Mouse (Mus musculus): ENCODE measurements around the gene Nrxn1.
A peak's percentile ranks its signal among the peaks of the same experiment; 100 is the strongest.
"Not testable (repeated sequence)": the region's sequence is repeated elsewhere in the genome, so short reads cannot be mapped to it uniquely, and the experiment has no call there.

Gene Nrxn1

DNA sequence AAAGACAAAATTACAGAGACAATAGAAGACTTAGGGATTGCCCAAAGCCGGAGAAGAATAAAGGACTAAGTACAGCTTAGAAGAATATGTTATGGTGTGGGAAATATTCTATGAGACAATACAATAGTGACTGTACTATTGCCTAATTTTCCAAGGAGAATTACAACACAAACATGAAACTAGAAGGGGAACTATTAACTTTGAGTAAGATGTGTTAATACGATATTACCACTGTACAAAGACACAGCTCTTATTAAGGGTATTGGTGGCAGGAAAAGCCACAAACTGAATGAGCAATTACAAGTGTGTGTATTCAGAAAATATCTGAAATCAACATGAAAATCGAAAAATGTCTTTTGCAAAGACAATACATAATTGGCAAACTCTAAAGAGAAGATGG, 853.9 kb downstream of the Nrxn1 start:
- DNase-seq: no peak

DNA sequence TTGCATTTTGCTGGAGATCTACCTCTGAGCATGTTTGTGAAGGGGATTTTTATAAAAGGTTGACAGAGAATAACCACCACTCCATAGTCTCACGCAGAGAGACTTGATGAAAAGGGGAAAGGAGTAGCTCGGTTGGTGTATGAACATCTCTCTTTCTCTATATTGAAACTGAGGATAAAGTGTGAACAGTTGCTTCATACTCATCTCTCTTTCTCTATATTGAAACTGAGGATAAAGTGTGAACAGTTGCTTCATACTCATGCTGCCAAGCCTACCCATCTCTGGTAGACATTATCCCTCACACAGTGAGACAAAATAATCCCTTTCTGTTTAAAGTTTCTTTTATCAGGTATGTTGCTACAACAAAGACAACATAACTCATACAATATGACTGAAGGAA, 854.4 kb downstream of the Nrxn1 start:
- no peak for DNase-seq

- not testable (repeated sequence) for DNase-seq
These were observed 857.2 kb downstream of the Nrxn1 start for GRCm38 (mm10) chr17:90235674-90236073.

DNA sequence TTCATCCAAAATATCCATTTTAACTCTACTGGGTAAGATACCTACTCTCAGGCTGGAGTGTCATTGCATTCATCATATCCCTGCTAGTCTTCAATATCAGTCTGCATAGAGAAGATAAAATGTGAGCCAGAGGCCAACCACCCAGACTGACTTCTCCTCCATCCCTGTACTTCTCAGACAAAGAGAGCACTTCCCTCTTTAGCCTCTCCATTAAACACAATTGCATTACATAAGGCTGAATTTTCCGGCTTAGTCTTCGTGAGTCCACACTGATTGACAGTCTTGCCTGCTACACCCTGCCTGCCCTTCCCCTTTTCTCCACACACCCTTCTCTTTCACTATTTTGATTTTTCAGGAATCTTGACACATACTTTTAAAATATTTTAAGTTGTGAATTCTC, 858.1 kb downstream of the Nrxn1 start:
- DNase-seq: no peak

DNA sequence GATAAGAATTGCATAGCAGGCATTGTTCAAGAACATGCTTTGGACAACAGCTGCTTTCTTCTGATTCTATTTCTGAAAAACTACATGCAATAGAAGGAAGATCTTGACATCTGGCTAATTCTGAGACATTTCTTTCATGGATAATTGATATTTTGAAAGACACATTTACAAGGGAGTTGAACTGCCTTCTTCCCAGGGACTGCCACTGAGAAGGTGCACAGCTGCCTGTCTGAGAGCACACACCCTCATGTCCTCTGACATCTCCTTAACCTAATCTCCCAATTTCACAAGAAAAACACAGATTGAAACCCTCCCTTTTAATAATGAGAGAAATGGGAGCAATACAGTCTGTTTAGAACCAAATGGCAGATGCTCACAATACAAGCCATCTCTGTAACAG, 884.3 kb downstream of the Nrxn1 start:
- DNase-seq: no peak

GRCm38 (mm10) chr17:90207617-90208016, 885.3 kb downstream of the Nrxn1 start:
- no peak for DNase-seq

DNA sequence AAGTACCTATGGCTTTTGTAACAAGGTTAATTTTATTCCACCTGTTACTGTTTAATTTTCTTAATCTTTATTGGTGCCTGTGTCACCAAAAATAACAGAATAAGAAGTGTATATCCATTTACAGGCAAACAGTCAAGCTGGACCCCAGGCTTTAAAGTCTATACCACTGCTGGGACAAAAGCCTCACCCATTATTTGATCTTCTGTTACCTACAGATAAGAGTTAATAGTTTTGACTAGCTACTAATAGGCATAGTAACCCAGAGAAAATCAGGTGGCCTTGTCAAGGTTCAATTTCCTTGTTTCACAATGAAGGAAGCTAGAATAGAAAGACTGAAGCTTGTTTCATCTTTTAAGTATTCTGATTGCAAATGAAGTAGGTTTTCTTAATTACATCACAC, 888.9 kb downstream of the Nrxn1 start:
- DNase-seq: no peak

GRCm38 (mm10) chr17:90202785-90203184, 890.1 kb downstream of the Nrxn1 start:
- no peak for DNase-seq

GRCm38 (mm10) chr17:90196772-90197171, 896.1 kb downstream of the Nrxn1 start:
- DNase-seq: no peak

DNA sequence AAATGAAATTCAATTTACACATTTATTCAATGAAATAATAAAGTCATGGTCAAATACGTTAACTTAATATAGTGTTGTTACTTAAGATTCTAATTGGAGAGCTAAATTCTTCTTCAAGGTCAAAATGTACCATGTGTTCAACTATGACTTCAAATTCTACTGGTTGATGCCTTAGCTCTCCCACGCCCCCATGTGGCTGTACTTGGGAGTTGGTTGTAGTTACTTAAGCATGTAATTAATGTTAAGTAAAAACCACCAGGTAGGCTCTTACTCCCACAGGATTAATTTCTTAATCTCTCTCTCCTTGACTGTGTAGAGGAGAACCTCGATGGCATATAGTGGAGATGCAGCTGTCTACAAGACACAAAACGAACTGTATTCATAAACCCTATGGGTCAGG, 951.3 kb downstream of the Nrxn1 start:
- DNase-seq: peak; percentile 38 to 41

- DNase-seq: no peak
These were observed 962.0 kb downstream of the Nrxn1 start for GRCm38 (mm10) chr17:90130836-90131235.

DNA sequence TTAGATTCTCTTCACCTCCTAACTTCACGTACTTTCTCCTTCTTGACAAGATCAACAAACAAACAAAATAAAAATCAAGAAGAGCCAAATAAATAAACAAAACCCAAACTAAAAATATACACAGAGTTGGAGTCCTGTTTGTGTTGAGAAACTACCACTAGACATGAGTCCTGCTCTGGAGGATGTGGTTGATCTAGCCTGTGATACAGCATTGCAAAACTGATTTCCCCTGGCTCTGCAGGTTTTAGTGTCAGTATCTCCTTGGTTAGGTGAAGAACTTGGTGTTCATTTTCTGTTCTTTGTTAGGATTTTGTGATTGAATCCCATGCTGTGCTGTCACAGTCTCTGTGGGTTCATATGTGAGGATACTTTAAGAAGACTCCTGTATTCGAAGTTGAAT, 963.7 kb downstream of the Nrxn1 start:
- no peak for DNase-seq

GRCm38 (mm10) chr17:90127561-90127960, 965.3 kb downstream of the Nrxn1 start:
- DNase-seq: no peak

- DNase-seq: no peak
These were observed 969.9 kb downstream of the Nrxn1 start for GRCm38 (mm10) chr17:90122796-90123481.

GRCm38 (mm10) chr17:90116241-90116640, 976.6 kb downstream of the Nrxn1 start:
- DNase-seq: no peak

GRCm38 (mm10) chr17:90094999-90095398, 997.9 kb downstream of the Nrxn1 start:
- no peak for DNase-seq

DNA sequence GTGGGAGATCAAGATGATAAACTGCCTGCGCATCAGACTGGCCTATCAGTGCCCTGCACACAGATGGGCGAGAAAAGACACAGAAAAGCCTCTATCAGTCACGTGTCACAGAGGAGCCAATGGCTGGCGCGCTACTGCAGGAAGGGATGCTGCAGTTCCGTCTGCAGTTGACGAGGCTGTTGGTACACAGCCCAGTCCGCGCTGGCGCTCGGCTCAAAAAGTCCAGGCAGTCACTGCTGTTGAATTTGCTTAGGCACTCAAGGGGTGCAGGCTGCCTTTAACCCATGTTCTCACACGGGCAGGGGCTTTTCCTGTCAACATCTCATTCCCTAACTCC, 1004.6 kb downstream of the Nrxn1 start:
- DNase-seq: peak; percentile 74 to 79

GRCm38 (mm10) chr17:90087616-90088313, 1005.1 kb downstream of the Nrxn1 start:
- no peak for DNase-seq

GRCm38 (mm10) chr17:90086826-90087225, 1006.0 kb downstream of the Nrxn1 start:
- no peak for DNase-seq

GRCm38 (mm10) chr17:90079003-90079402, 1013.9 kb downstream of the Nrxn1 start:
- DNase-seq: no peak

DNA sequence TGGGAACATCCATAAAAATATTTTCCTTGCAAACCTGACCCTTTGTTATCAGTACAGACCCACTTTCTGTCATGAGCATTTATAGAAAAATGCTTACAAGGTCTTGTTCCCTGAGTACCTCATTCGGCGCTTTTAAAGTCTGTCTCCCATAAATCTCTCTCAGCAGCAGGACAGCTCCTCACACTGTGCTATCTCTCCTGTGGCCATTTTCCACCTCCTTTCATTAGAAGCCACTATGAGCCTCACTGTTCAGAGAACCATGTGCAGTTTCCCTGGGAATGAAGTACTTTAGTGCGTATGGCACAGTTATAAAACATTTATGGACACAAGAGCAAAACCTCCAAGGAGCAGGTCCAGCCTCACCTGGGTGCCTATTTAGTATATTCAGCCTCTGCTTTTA, 1014.4 kb downstream of the Nrxn1 start:
- no peak for DNase-seq

GRCm38 (mm10) chr17:90062866-90063265, 1030.0 kb downstream of the Nrxn1 start:
- DNase-seq: no peak

DNA sequence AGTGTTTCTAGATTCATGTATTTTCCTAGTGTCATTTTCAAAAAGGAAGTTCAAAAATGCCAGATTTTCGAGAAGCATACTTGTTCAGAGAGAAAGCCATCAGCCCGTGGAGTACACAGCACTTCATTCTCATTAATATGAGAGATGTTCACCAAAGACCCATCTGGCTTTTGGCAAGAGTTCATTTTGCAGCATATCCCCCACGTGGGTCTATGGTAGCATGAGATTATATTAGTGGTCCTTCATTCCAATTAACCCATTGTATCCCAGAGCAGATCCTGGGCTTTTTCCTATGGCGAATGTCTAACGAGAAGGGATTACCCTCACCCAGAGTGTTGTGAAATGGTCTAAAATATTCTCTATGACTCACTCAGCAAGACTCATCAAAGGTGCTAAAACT, 1032.0 kb downstream of the Nrxn1 start:
- DNase-seq: no peak

DNA sequence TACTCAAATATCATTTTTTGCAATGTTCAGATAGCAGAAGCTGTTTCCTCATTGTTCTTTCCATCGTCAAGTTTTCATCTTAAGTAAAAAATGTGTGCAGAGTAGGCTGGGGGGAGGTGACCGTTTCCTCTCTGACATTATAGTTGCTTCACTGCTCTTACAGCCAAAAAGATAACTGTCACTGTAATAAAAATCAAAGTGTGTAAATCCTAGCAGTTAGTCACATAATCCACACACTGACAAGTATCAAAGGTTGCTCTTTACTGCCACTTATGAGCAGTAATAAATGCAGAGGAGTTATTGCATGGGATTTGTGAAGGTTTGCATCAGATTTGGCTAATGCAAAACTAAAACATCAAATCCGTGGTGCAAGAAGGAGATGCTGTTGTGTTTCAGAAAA, 1032.7 kb downstream of the Nrxn1 start:
- peak in 1 of 2 experiments; percentile 4 for DNase-seq
